Mouse (Mus musculus) megakaryocyte-erythroid progenitor cell, adult 5-6 weeks (primary cell): Measurements from ENCODE around the gene Atxn2l. TPM values are rescaled to one million over a fixed set of nuclear protein-coding genes. Genes with fewer than 3 reads are reported as not detected.

ENCODE experiments used
- ATAC-seq: replicated peaks from 2 replicates; pipeline ENCODE4 v1.8.0; 2016; ENCODE audit warnings: mild to moderate bottlenecking, inconsistent platforms; ENCODE audit not compliant: severe bottlenecking, poor library complexity, low FRiP score, low TSS enrichment
- total RNA-seq, 2 experiments: library from RNA; stranded (forward) in 1 of 2; stranded (reverse) in 1 of 2; fragments of 200-1000, 215-1000 nt in 1 of 2; fragments of >200 nt in 1 of 2; fragmentation: Nextera tagmentation in 1 of 2; gene quantifications; 2 replicates each; pipeline ENCODE4 v1.2.3; 2014 to 2017

Atxn2l gene
- total RNA-seq, 2 experiments from 2014 or later: 42.7 to 199 TPM

- ATAC-seq: no peak
These were observed 59.2 kb downstream of the Atxn2l start for GRCm38 (mm10) chr7:126443997-126444396.

Other genes starting within 250 kb of the Atxn2l start
- gene Sbk1, start 230.8 kb downstream of the Atxn2l start, total RNA-seq (2014; fragmentation: Nextera tagmentation): 6.6 and 7.0 TPM in 2 replicates
- gene Sbk1, start 230.8 kb downstream of the Atxn2l start, total RNA-seq (2017): 2.9 and 5.2 TPM in 2 replicates
- gene Lat, start 133.9 kb downstream of the Atxn2l start, total RNA-seq (2014; fragmentation: Nextera tagmentation): 17.3 and 28.3 TPM in 2 replicates
- 9.3 and 11.0 TPM in 2 replicates for gene Lat, start 133.9 kb downstream of the Atxn2l start, total RNA-seq (2017)
- 24.7 and 30.7 TPM in 2 replicates for gene Spns1, start 126.0 kb downstream of the Atxn2l start, total RNA-seq (2014; fragmentation: Nextera tagmentation)
- gene Spns1, start 126.0 kb downstream of the Atxn2l start, total RNA-seq (2017): 5.2 and 8.3 TPM in 2 replicates
- 14.9 and 32.5 TPM in 2 replicates for gene Nfatc2ip, start 106.7 kb downstream of the Atxn2l start, total RNA-seq (2014; fragmentation: Nextera tagmentation)
- 17.8 and 18.9 TPM in 2 replicates for gene Nfatc2ip, start 106.7 kb downstream of the Atxn2l start, total RNA-seq (2017)
- 1.7 and 16.4 TPM in 2 replicates for gene Cd19, start 88.5 kb downstream of the Atxn2l start, total RNA-seq (2014; fragmentation: Nextera tagmentation)
- 0.28 TPM in 1 of 2 replicates, not detected in the other for gene Cd19, start 88.5 kb downstream of the Atxn2l start, total RNA-seq (2017)
- gene Rabep2, start 74.7 kb downstream of the Atxn2l start, total RNA-seq (2014; fragmentation: Nextera tagmentation): 10.2 and 13.9 TPM in 2 replicates
- 11.5 and 14.0 TPM in 2 replicates for gene Rabep2, start 74.7 kb downstream of the Atxn2l start, total RNA-seq (2017)
- 2.3 TPM in 1 of 2 replicates, not detected in the other for gene Atp2a1, start 40.3 kb downstream of the Atxn2l start, total RNA-seq (2014; fragmentation: Nextera tagmentation)
- gene Atp2a1, start 40.3 kb downstream of the Atxn2l start, total RNA-seq (2017): 0.15 and 0.61 TPM in 2 replicates
- 24.8 and 49.2 TPM in 2 replicates for gene Sh2b1, start 28.0 kb downstream of the Atxn2l start, total RNA-seq (2014; fragmentation: Nextera tagmentation)
- 11.7 and 11.9 TPM in 2 replicates for gene Sh2b1, start 28.0 kb downstream of the Atxn2l start, total RNA-seq (2017)
- 128 and 168 TPM in 2 replicates for gene Tufm, start 16.1 kb downstream of the Atxn2l start, total RNA-seq (2014; fragmentation: Nextera tagmentation)
- gene Tufm, start 16.1 kb downstream of the Atxn2l start, total RNA-seq (2017): 92.9 and 141 TPM in 2 replicates
- 193 and 244 TPM in 2 replicates for gene Eif3c, start 63.0 kb upstream of the Atxn2l start, total RNA-seq (2014; fragmentation: Nextera tagmentation)
- 286 and 298 TPM in 2 replicates for gene Eif3c, start 63.0 kb upstream of the Atxn2l start, total RNA-seq (2017)
- 0.79 and 2.4 TPM in 2 replicates for gene Apobr, start 81.5 kb upstream of the Atxn2l start, total RNA-seq (2014; fragmentation: Nextera tagmentation)
- 0.89 and 2.4 TPM in 2 replicates for gene Apobr, start 81.5 kb upstream of the Atxn2l start, total RNA-seq (2017)
- gene Cln3, start 82.4 kb upstream of the Atxn2l start, total RNA-seq (2014; fragmentation: Nextera tagmentation): 24.5 and 43.7 TPM in 2 replicates
- 3.8 and 9.8 TPM in 2 replicates for gene Cln3, start 82.4 kb upstream of the Atxn2l start, total RNA-seq (2017)
- not detected in 2 replicates for gene Il27, start 91.5 kb upstream of the Atxn2l start, total RNA-seq (2014; fragmentation: Nextera tagmentation)
- gene Il27, start 91.5 kb upstream of the Atxn2l start, total RNA-seq (2017): not detected in 2 replicates
- gene Nupr1, start 127.4 kb upstream of the Atxn2l start, total RNA-seq (2014; fragmentation: Nextera tagmentation): 6.3 TPM in 1 of 2 replicates, not detected in the other
- gene Nupr1, start 127.4 kb upstream of the Atxn2l start, total RNA-seq (2017): 2.7 and 9.9 TPM in 2 replicates
- gene Sgf29, start 145.9 kb upstream of the Atxn2l start, total RNA-seq (2014; fragmentation: Nextera tagmentation): 100 and 125 TPM in 2 replicates
- 37.4 and 51.0 TPM in 2 replicates for gene Sgf29, start 145.9 kb upstream of the Atxn2l start, total RNA-seq (2017)
- not detected in 2 replicates for gene Sult1a1, start 173.0 kb upstream of the Atxn2l start, total RNA-seq (2014; fragmentation: Nextera tagmentation)
- not detected in 2 replicates for gene Sult1a1, start 173.0 kb upstream of the Atxn2l start, total RNA-seq (2017)
- 212 and 218 TPM in 2 replicates for gene Bola2, start 192.0 kb upstream of the Atxn2l start, total RNA-seq (2014; fragmentation: Nextera tagmentation)
- gene Bola2, start 192.0 kb upstream of the Atxn2l start, total RNA-seq (2017): 107 and 179 TPM in 2 replicates
- 3.7 and 9.3 TPM in 2 replicates for gene Slx1b, start 192.3 kb upstream of the Atxn2l start, total RNA-seq (2014; fragmentation: Nextera tagmentation)
- 2.9 and 3.0 TPM in 2 replicates for gene Slx1b, start 192.3 kb upstream of the Atxn2l start, total RNA-seq (2017)
- 31.8 and 35.5 TPM in 2 replicates for gene Coro1a, start 204.3 kb upstream of the Atxn2l start, total RNA-seq (2014; fragmentation: Nextera tagmentation)
- 40.7 and 41.2 TPM in 2 replicates for gene Coro1a, start 204.3 kb upstream of the Atxn2l start, total RNA-seq (2017)